Comparison of ENCODE assay signal across 24 mouse cellular contexts in genomic region chr8:115311003-115311402, GRCm38 (mm10).
"Had no signal": no experiment of that assay in that cellular context is flagged by ENCODE, and none has a peak within 500 bp of the region (broad histone marks: within the 10 kb centered on the region; RNA-seq: fewer than 3 reads in every experiment).

No protein-coding gene starts in this region.

- H3K27ac ChIP-seq: heart, adult 2 months; heart, embryonic 13.5 days; heart, embryonic 15.5 days; hindbrain, embryonic 13.5 days; hindbrain, embryonic 15.5 days; hindbrain, postnatal 0 days; intestine, embryonic 15.5 days; layer of hippocampus, adult 2 months; left cerebral cortex, adult 2 months; limb, embryonic 13.5 days; limb, embryonic 15.5 days had no signal

- H3K4me2 ChIP-seq: heart, embryonic 11.5 days; heart, embryonic 13.5 days; heart, embryonic 15.5 days; hindbrain, embryonic 13.5 days; hindbrain, embryonic 15.5 days; intestine, embryonic 15.5 days; limb, embryonic 13.5 days; limb, embryonic 15.5 days had no signal

- H3K27me3 ChIP-seq: heart, embryonic 13.5 days; heart, embryonic 15.5 days; intestine, embryonic 15.5 days; limb, embryonic 13.5 days; limb, embryonic 15.5 days had no signal

- H3K9me3 ChIP-seq: heart, embryonic 13.5 days; heart, embryonic 15.5 days; hindbrain, embryonic 13.5 days; hindbrain, embryonic 15.5 days; intestine, embryonic 15.5 days; limb, embryonic 13.5 days; limb, embryonic 15.5 days had no signal

- H3K9ac ChIP-seq: forebrain, postnatal 0 days; heart, embryonic 13.5 days; heart, embryonic 15.5 days; hindbrain, embryonic 13.5 days; hindbrain, embryonic 15.5 days; intestine, embryonic 15.5 days; limb, embryonic 13.5 days; limb, embryonic 15.5 days had no signal

- H3K4me3 ChIP-seq: heart, adult 2 months; heart, embryonic 13.5 days; heart, embryonic 15.5 days; hindbrain, embryonic 13.5 days; hindbrain, embryonic 15.5 days; intestine, embryonic 15.5 days; layer of hippocampus, adult 2 months; left cerebral cortex, adult 2 months; limb, embryonic 13.5 days; limb, embryonic 15.5 days had no signal

- H3K36me3 ChIP-seq: heart, embryonic 13.5 days; heart, embryonic 15.5 days; hindbrain, embryonic 13.5 days; hindbrain, embryonic 15.5 days; intestine, embryonic 15.5 days; limb, embryonic 13.5 days; limb, embryonic 15.5 days had no signal

- DNase-seq: forebrain, postnatal 0 days; gastrocnemius, postnatal 10 days; gastrocnemius, postnatal 25 days; heart, adult 2 months; heart, postnatal 14 days; heart, postnatal 36 days; kidney, adult 18-20 months; kidney, adult 8-10 months; kidney, postnatal 10 days; kidney, postnatal 25 days; kidney, postnatal 4 days; left cerebral cortex, postnatal 4 days had no signal

- ATAC-seq: forebrain, postnatal 0 days; hindbrain, postnatal 0 days; intestine, embryonic 15.5 days; intestine, postnatal 0 days had no signal

- H3K4me1 ChIP-seq: heart, embryonic 15.5 days; hindbrain, embryonic 15.5 days; intestine, embryonic 15.5 days had no signal
